Mouse (Mus musculus) cortical plate, adult 2 months (tissue): ENCODE data around the gene Xiap.

Source experiments
- CTCF ChIP-seq: fragments of 200-500 bp; IDR thresholded peaks from 2 replicates; pipeline ENCODE4 v1.5.1; 2011; ENCODE audit warnings: mild to moderate bottlenecking, control low read depth, low read length; ENCODE audit not compliant: insufficient read depth; ENCODE audit errors: extremely low read depth
- POLR2A ChIP-seq: fragments of 200-500 bp; IDR thresholded peaks from 2 replicates; pipeline ENCODE4 v1.6.1; 2011; ENCODE audit warnings: mild to moderate bottlenecking, low read length, control low read depth; ENCODE audit not compliant: insufficient read depth; ENCODE audit errors: extremely low read depth

- no peak for TF ChIP-seq CTCF
- TF ChIP-seq POLR2A, result no peak
These were observed 20.0 kb upstream of the Xiap start for GRCm38 (mm10) chrX:42039481-42039880.
